Mouse (Mus musculus) embryo, embryonic 11 days (tissue): ENCODE data around the gene Nepn.
"Not testable (repeated sequence)": the region's sequence is repeated elsewhere in the genome, so short reads cannot be mapped to it uniquely, and the experiment has no call there.

Source experiments
- DNase-seq: peaks from one replicate; pipeline ENCODE4 v3.0.0-alpha.2; 2015

The Nepn gene

DNA sequence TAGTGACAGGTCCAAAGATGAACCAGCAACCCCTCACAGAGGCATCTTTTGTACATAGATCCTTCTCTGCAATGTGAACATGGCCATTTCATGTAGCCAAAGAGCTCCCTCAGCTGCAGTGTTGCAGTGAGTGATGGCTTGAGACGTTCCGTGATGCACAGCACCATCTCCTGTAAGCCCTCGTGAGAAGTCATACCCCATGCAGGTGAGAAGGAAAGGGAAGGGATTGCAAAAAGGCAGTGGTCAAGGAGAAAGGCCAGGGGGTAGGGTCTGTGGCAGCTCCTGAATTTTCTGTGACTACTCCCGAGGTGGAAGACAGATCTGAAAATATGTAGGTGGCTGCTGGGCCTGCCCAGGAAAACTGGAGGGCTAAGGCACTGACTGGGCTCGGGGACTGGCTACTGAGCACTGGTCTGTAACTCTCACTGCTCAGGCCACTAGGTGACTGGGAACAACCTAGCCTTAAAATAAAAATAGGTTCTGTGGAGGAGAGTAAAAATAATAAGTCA is at the start of gene Nepn:
Nepn (plus strand) TSS at position 51 of the 509 bp plus-strand sequence.
- no peak for DNase-seq

DNA sequence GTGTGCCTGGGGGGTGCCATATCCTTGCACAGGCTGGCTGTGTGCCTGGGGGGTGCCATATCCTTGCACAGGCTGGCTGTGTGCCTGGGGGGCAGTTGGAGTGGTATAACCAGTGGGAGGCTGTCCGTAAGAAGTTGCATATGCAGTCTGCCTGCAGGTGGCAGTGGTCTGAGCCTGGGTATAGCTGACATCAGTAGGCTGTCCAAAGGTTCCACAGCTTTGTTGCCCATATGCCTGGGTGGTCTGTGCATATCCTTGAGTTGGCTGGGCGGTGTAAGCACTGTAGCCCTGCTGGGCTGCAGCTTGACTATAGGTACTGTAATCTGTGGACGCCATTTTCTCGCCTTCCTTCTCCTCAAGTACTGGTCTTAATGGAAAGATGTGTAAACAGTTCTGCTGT is 45.4 kb upstream of the Nepn start:
- DNase-seq: not testable (repeated sequence)

DNA sequence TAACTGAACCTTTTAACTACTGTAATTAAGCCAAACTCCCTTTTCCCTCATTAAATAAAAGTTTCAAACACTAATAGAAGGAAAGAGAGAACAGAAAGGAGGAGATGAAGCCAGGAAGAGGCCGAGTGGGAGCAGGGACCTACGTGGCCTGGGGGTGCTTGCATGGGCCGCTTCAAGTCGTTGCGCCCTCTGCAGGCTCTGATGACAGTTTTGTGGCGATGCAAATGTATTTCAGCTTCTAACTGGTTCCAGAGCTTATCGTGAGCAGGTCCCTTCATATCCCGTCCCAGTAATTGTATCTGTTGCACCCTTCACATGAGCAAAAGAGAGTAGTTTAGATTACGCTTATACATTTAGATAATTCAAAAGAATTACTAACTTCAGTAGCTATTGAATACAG is 35.6 kb upstream of the Nepn start:
- DNase-seq: peak; percentile 18

DNA sequence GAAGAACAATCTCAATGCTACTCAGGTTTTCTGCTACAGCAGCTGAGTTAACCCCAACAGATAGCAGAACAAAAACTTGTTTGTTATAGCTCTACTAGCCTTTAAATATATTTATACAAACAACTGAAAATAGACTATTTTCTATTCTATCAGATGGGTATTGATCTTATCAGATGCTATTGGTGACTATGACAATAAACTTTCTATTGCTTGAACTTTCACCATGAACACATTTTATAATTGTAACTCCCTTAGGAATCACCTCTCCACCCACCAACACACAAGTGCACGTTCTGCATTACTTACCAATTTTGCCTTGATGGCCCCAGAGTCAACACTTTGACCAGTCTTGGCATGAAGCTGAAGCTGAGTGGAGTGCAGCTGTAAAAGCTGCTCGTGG is 30.3 kb upstream of the Nepn start, which contains the start of gene Gm26741:
Gm26741 (plus strand) TSS at position 301 of the 400 bp plus-strand sequence.
- no peak for DNase-seq

DNA sequence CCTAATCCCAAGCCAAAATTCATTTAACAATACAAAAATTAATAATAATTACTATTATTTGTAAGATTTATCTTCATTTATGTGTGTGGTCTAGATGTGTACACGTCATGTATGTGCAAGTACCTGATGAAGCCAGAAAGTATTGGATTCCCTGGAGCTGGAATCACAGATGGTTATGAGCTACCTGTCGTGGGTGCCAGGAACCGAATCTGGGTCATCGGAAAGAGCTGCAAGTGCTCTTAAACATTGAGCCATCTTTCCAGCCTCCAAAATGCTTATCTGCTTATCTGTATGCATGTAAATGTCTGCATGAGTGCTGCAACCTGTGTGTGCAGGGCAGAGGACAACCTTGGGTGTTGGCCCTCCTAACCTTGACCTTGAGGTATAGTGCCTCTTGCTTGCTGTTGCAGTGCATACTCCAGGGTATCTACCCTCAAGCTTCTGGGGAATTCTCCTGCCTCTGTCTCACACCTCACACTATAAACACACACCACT is 28.5 kb upstream of the Nepn start:
- DNase-seq: no peak

DNA sequence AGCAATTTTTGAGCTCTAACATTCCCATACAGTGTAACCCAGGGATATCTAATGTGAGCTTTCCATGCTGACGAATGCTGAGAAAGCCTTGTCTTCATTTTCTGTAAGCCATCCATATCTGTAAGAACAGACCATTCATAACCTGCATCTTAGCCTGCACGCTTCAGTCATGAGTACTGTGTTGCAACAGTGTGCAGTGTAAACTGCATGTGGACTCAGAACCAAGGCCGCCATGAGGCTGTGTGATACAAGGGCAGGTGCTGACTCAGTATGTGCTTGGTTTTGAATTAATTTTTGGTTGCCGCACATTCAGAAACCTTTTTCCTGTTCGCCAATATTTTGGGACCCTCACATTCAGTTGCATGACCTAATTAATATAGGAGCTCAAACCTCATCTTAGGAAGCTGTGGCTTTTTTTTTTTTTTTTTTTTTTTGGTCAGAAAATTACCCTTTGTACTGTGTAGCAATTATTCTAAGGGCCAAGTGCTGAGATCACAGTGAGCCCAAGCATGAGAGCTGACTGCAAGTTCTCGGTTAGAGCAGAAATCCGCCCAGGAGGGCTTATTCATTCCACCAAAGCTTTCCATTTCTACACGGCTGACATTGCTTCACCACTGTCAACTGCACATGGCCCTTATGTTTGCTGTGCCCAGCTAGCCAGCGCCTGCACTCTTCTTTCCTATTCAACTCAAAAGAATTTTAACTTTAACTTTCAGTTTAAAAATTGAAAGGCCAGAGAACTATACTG is 27.7 kb upstream of the Nepn start:
- no peak for DNase-seq

DNA sequence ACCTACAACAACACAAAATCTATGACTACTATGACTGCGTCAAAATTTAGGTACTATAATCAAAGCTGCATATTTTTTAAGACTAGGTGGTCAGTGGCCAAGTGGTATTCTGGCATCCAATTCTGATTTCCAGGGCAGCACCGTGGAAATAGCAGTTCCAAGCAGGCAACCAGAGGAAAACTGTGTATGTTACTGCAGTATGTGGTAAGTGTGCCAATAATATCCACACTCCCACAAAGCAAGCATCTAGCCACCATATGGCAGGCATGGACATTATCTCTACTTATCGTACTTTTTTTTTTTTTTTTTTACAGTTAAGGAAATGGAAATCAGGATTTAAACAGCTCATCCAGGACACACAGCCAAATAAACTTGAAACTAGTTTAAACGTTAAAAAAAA is 20.4 kb upstream of the Nepn start:
- DNase-seq: no peak

DNA sequence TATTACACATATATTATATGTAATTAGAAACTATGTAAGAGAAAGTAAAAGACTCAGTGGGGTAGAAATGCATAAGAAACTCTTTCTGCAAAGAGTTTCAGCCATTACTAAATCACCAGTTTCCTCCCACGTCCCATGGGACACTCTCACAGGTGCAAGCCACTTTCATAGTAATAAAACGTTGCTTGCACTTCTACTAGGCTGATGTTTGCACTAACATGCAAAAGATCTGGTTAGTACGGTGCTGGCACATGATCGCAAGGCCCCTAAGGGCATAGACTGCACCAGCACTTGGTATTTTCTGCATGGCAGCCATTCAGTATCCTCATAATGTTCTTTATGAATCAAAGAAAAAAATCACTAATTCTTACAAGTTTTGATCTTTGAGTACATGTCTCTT is 14.9 kb upstream of the Nepn start:
- no peak for DNase-seq

DNA sequence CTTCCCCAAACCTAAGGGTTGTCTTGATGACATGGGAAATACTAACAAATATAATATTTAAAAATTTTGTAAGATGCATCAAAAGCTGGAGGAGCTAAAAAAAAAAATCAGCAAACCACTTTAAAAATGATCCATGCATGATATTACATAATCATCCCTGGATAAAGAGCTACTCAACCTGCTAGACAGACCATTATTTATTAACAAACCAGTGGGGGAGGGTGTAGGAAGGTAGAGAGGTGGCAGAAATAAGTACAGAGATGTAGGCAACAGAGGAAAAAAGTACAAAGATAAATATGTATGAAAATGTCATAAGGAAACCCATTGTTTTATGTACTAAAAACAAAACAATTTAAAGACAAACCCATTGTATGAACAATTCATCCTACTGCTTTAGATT is 14.1 kb upstream of the Nepn start:
- DNase-seq: no peak

DNA sequence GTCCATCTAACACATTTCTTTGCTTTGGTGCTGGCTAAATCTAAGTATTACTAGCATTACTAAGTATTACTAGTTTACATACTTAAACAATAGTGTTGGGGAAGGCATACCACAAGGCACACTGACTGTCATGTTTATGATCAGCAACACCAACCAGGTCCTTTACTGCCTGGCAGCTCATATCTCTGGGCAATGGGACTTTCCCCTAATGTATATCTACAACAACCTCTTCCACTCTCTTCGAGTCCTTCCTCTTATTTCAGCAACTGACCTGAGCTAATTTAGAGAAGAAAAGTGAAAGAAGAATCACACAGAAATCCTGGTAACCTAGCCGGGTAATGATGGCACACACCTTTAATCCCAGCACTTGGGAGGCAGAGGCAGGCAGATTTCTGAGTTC is 12.3 kb upstream of the Nepn start:
- DNase-seq: no peak

DNA sequence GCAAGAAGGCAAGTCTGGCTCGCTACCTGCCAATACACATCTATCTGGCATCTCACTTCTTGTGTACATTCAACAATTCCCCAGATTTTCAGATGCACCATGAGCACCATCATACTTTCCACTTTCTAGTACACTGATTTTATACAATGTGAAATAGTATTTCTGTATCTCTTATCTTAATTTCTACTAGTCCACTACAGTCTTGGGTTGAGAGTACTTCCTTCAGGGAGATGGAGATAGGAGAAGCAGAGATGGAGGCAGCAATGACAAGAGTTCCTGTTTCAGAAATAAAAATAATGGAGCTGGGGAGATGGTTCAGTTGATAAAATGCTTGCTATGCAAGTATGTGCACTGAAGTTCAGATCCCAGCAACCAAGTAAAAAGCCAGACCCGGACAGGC is 11.0 kb upstream of the Nepn start:
- no peak for DNase-seq

DNA sequence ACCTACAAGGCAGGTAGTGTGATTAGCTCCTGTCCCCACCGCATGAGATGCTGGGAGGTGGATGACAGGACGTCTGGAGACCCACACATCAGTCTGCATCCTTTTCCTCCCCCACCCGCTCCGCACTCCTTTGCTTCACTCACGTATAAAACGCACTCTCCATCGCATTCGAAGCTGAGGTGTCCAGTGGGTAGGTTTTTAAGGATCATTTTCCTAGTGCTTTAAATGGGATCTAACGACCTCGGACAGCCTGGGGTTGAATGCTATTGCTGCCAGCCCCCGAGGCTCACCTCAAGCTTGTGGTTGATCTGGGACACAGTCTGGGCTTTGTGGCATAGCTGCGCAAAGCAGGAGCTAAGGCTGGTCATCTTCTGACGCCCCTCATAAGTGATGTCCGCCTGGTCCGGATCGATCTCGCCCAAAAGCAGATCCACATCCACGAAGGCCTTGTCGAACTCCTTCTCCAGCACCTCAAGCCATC is 7.4 kb upstream of the Nepn start:
- no peak for DNase-seq

DNA sequence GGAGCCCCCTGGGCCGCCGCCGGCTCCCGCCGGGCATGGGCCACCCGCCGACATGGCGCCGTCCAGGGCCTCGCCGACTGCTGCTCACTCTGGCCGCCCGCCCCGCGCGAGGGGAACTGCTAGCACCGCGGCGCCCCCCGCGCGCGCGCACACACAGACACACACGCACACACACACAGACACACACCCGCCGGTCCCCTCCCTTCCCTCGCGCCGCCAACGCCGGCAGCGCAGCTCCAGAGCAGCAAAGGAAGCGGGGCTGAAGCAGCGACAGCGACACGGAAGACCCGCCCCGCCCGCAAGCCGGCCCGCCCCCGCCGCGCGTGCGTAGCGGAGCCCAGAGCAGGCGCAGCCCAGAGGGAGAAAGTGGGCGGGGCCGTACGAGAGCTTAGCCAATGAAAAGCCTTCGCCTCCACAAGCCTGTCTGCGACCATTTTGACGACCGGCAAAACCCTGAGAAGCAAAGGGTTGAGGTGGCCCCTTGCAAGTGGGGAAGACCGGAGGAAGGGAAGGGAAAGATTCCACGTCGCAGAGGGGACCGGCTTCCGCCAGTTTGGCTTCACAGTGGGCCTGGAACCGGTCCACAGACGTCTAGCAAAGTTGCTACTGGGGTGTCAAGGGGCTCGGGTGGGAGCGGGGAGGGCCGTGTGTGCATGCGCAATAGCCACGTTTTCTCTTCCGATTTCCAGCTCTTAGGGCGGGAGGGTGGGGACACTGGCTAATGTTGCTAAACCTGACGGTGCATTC is 6.8 kb upstream of the Nepn start, which contains the start of gene Gopc:
Gopc (minus strand) TSS at position 280 of the 747 bp plus-strand sequence.
- peak; percentile 100 for DNase-seq

DNA sequence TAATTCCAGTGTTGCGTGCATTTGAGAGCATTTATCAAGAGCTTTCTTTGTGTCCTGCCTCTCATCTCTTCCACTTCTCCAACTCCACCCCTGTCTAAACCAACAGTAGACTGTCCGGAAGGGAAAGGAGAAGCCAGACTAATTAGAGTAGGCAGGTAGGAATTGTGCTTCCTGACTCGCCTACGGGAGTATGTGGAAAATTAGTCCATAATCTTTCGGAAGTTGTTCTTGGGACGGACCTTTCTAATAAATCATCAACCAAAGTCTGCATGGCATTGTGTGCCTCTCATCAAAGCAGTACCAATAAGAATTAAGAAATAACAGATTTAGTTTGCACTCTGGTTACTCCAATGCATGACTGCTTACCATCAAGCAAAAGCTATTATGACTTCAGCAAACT is 5.8 kb upstream of the Nepn start:
- DNase-seq: no peak

DNA sequence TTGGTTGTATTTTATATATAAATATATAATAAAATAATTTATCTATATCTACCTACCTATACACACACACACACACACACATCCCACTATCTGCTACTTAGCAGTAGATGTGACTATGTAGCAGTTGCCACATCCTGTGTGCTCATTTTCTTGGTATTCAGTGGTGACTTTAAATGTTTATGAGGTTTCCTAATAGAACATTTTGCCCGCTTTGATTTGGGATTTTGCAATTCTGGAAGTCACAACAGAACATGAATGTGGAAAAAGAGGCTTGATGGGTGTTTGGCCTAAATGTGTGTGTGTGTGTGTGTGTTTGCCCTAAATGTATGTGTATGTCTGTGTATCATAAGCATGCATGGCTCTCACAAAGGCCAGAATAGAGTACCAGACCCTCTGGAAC is 5.2 kb upstream of the Nepn start:
- DNase-seq: no peak

DNA sequence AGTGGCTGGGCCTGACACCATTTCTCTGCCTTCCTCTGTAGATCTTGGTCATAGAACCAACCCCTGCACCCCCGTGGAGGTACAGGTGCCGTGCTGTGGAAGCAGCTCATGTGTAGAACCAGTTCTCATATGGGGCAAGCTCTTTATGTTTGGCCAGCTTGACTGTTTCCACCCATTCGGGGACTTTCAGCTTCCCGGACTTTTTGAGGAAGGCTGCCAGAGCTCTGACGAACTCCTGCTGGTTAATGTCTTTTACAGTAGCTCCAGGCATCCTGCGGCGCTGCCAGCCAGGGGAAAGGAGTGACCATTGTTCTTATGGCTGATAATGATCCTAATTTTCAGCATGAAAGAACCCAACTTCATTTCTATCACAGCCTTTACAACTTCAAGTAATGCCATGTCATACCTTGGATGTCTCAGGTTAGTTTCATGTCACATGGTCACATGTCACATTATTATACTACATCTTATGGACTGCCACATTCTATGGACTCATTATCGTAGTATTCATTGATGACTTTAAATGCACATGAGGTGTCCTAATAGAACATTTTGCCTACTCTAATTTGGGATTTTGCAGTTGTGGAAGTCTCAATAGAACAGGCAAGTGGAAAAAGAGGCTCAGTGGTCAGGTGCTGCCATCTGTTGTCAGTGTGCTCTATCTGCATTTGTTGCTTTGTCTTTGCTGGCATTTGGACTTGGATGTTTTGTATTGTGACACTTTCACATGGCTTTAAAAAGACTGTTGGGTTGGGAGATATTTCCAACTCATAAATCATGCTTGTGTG is 3.8 kb upstream of the Nepn start:
- DNase-seq: peak; percentile 68

DNA sequence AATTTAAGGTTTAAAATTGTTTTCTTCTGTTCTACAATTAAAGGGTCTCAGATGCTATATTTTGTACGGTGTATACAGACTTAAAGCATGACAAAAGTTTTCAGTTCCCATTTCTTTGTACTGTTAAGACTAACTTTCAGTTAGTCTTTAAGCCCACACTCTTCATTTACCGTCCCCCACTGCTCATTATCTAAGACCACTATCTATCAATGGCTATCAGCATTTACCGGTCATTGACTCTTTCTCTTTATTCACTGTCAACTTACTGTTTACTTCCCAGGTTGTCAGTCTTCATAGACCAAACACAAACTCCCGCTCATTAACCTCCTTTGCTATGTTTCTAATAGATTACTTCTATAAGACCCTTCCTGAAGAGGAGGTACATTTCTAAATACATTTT is 1.6 kb upstream of the Nepn start:
- DNase-seq: no peak

DNA sequence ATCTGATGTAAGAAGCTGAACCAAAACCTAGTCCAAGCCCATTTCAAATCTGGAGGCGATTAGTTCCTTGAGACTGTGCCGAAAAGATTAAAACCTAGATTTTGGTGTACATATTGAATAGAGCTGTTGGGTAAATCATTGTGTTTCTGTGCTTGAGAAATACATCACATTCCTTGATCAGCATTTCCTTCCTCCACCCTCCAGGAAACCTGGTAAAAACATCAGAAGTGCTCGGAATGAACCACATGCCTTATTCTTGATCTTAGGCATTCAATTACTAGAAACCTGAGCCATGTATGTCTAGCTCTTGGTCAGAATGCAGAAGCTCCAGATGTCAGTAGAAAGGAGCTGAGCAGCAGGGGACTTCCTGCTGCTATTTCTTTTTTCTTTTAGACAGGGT is 666 bp downstream of the Nepn start:
- DNase-seq: peak; percentile 27

DNA sequence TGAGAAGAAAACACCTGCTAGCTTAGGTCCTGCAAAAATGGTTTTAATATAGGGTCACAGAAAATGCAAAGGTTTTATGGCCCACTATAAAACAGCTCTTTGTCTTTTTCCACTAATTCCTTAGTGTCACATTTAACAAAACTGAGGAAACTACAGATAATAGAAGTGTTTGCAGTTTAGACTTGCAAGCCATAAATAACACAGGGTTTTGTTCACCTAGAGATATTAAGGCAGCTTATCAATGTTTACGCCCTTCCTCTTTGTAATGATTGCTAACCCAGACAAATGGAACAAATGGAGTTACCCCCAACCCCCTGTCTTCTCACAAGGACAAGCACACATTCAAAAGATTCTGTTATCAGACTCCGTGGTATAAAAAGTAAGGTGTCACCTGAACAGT is 2.4 kb downstream of the Nepn start:
- DNase-seq: no peak

DNA sequence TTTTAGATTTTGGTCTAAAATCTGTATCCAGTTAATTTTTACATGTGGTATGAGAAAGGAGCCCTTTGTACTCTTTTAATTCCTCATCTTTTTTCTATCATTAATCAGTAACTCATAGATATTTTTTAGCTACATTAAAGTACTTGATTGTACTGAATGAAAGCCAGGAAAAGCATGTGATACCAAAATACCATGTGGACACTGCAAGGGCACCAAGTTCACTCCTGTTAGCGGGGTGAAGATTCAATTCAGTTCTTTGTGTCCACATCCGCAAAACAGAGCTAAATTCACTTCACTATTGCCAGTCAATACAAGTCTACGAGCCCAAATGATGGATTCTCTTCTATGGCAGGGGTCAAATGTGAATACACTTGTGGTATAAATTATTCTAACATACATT is 7.9 kb downstream of the Nepn start:
- no peak for DNase-seq

DNA sequence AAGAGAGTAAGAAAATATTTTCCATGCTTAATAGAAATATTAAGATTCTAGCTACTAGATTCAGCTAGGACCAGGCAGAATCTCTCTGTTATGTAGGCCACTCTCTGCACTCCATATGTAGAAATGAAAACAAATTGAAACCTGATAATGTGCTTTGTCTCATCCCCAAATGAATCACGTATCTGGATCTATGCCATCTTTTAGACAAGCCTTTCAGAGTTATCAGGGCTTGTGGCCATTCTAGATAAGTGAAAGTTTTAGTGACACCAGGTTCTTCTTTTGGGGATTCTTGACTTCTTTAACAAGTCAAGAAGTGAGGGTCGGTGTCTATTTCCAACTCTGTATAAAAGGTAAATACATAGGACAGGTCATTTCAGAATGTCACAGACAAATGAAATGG is 9.9 kb downstream of the Nepn start:
- no peak for DNase-seq

DNA sequence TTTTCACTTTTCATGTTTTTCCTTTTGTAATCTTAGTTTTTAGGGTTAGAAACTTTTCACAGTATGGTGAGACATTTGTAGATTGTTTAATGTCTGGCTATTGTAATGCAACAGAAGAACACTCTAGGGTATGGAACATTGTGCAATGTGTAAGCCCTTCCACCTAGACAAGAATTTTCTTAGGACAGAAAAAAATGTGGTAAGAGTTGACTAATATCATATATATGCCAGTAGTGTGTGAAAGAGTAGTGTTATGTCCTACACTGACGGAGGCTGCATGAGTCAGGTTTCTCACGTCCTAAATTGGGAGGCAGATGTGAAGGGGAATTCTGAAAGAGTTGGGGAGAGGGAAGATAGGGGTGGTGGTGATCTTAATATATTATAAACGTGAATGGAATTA is 10.9 kb downstream of the Nepn start:
- no peak for DNase-seq

DNA sequence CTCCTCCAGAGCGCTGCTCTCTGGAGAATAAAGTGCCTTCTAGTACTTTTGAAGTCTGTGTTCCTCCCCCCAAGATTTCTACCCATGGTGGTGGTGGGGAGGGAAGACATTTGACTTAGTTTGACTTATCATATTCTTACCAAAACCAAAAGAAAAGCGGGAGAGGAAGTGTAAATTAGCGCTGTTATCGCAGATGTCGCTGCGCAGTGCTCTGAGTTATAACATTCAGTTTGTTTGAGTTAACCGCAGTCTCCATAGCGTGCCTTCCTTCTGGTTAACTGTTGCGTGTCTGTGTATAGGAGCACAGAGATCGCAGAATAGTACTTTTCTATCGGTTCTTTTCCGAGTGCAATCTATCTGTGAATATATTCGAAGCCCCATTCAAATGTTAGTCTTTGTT is 16.4 kb downstream of the Nepn start:
- DNase-seq: no peak
